Mouse (Mus musculus): ENCODE measurements around the gene Gcsh.

DNA sequence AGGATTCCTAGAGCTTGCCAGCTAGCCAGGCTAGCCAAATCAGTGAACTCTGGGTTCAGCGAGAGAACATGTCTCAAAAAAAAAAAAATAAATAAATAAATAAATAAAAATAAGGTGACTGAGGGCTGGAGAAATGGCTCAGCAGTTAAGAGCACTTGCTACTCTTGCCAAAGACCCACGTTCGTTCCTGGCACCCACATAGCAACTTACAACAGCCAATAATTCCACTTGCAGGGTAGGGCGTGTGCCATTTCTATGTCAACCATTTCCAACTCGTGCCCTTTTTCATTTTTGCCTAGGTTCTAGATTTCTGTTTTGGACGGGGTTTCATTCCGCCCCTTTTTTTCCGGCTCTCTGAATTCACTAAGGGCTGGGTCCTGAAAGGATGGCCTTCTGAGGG lies 15.3 kb downstream of the Gcsh start:
- no peak for TF ChIP-seq CTCF (IDR thresholded peaks at IDR 0.05 in 2 of 3, conservative IDR thresholded peaks at IDR 0.05 in 1 of 3; ENCODE audit: control insufficient read depth in 1 of 3, insufficient read depth in 1 of 3, low read depth in 2 of 3, low read length in 3 of 3, poor library complexity in 1 of 3, severe bottlenecking in 1 of 3)
- TF ChIP-seq NRF1 (IDR thresholded peaks at IDR 0.05; ENCODE audit: insufficient read depth, low read depth, low read length, poor library complexity, severe bottlenecking) = no peak
- TF ChIP-seq EP300 (IDR thresholded peaks at IDR 0.05; ENCODE audit: low read depth in 1 of 2, low read length in 2 of 2) = no peak
- no peak for TF ChIP-seq HCFC1 (IDR thresholded peaks at IDR 0.05; ENCODE audit: low read depth, low read length)
- no peak for TF ChIP-seq TBP (IDR thresholded peaks at IDR 0.05; ENCODE audit: low read depth, low read length)
- TF ChIP-seq MAX (IDR thresholded peaks at IDR 0.05; ENCODE audit: low read length) = no peak
- no peak for TF ChIP-seq ZMIZ1 (IDR thresholded peaks at IDR 0.05; ENCODE audit: low read depth, low read length)
- TF ChIP-seq POLR2A (IDR thresholded peaks at IDR 0.05; ENCODE audit: control insufficient read depth in 1 of 2, insufficient read depth in 1 of 2, low read depth in 1 of 2, low read length in 2 of 2, poor library complexity in 1 of 2) = no peak; a peak in 1 of 4 replicates
- no peak for TF ChIP-seq JUND (IDR thresholded peaks at IDR 0.05; ENCODE audit: low read depth, low read length)
- TF ChIP-seq SMC3 (IDR thresholded peaks at IDR 0.05; ENCODE audit: low read depth, low read length) = no peak
- no peak for TF ChIP-seq GATA1 (IDR thresholded peaks at IDR 0.05; ENCODE audit: low read depth, low read length)
- no peak for TF ChIP-seq MYB (IDR thresholded peaks at IDR 0.05; ENCODE audit: low read depth, low read length)

Measured in MEL (cell line).